Mouse (Mus musculus): ENCODE results near the gene Glrb.
A peak's percentile ranks its signal among the peaks of the same experiment; 100 is the strongest.

The Glrb gene

DNA sequence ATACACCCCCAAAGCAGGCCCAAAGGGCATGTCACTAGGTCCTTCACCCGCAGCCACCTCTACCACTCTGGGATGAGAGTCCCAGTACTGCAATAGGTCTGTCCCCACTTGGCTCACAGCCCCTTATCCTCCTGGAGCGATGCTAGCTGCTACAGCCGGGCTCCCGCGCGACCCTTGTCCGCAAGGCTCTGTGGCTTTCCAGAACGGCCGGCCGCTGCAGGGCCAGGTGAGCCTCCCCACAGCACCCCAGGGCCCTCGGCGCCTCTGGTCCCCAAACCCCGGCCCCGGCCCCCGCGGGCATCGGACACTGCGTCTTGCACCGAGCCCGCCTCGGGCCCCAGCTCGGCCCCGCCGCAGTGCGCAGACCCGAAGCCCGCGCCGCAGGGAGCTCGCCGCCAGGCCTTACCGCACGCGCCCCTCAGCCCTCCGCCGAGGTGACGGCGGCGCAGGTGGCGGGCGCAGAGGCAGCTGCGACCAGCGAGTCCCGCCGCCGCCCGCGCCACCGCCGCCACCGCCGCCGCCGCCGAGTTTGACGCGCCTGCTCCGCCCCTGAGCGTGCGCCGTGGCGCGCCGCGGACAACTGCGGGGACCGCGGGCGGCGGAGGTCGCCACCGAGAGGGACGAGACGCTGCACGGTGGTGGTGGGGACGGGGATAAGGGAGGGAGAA lies at the start of gene Glrb:
TSS of gene Glrb (minus strand) at position 550 of the 668 bp plus-strand sequence.
- DNase-seq (ENCODE audit: low spot score in 2 of 2), result peak; percentile 66 to 76

GRCm38 (mm10) chr3:80959965-80960364 lies 46.5 kb upstream of the Glrb start:
- DNase-seq (ENCODE audit: low spot score in 2 of 2), result no peak

- DNase-seq (ENCODE audit: low spot score in 2 of 2), result peak; percentile 62 to 67
Measured at GRCm38 (mm10) chr3:80958591-80958990, 45.1 kb upstream of the Glrb start.

GRCm38 (mm10) chr3:80913779-80914284 lies 372 bp upstream of the Glrb start:
- DNase-seq (ENCODE audit: low spot score in 2 of 2), result no peak

- DNase-seq (ENCODE audit: low spot score in 2 of 2), result no peak
Measured at GRCm38 (mm10) chr3:80894745-80895480, 18.5 kb downstream of the Glrb start.

GRCm38 (mm10) chr3:80894328-80894727 lies 19.1 kb downstream of the Glrb start:
- no peak for DNase-seq (ENCODE audit: low spot score in 2 of 2)

DNA sequence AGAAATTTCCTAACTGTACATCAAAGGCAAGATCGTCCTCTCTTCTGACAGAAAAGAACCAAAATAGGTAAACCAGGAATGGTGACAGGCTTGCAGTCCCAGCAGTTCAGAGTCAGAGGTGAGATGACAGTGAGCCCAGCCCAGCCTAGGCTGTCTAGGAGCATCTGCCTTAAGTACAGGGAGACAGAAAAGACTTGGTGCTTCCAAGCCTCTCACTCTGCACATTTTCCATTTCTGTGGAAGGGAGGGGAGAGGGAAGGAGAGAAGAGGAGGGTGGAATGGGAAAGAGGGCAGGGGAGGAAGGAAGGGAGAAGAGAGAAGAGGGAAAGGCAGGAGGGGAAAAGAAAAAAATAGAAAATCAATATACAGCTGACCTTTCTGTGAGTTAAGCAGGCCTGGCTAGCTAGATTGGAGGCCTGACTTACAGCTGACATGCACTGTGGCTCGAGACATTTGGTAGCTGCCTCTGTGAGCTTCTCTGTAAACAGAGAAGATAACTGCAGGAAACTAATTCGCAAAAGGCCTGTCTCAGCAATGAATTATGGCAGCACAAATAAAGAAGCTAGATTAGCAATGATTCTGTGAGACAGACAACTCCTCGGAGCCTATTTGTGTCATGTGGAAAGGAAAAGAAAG lies 20.3 kb downstream of the Glrb start:
- DNase-seq (ENCODE audit: low spot score in 2 of 2), result no peak

GRCm38 (mm10) chr3:80891087-80891486 lies 22.4 kb downstream of the Glrb start:
- DNase-seq (ENCODE audit: low spot score in 2 of 2), result no peak

- no peak for DNase-seq (ENCODE audit: low spot score in 2 of 2)
Measured at GRCm38 (mm10) chr3:80885174-80885573, 28.3 kb downstream of the Glrb start.

DNA sequence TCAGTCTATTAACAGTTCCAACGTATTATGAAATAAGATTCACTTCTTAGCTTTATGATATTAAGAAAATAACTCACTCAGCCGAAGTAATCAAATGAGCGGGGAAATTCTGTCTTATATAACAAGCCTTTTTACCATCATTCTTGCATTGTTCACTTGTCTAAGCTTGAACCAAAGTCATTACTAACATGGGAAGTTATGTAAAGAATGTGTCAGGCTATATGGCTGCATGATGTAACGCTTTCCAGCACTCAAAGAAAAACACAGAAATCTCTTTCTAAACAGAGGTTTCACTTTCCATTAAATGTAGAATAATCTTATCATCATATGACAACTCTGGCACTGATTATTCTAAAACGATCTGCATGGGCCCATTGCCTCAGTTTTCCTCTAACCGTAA lies 29.9 kb downstream of the Glrb start:
- no peak for DNase-seq (ENCODE audit: low spot score in 2 of 2)

- DNase-seq (ENCODE audit: low spot score in 2 of 2), result no peak
Measured at GRCm38 (mm10) chr3:80880660-80881293, 32.7 kb downstream of the Glrb start.

- DNase-seq (ENCODE audit: low spot score in 2 of 2), result peak; percentile 38 to 41
Measured at GRCm38 (mm10) chr3:80878571-80878970, 34.9 kb downstream of the Glrb start.

DNA sequence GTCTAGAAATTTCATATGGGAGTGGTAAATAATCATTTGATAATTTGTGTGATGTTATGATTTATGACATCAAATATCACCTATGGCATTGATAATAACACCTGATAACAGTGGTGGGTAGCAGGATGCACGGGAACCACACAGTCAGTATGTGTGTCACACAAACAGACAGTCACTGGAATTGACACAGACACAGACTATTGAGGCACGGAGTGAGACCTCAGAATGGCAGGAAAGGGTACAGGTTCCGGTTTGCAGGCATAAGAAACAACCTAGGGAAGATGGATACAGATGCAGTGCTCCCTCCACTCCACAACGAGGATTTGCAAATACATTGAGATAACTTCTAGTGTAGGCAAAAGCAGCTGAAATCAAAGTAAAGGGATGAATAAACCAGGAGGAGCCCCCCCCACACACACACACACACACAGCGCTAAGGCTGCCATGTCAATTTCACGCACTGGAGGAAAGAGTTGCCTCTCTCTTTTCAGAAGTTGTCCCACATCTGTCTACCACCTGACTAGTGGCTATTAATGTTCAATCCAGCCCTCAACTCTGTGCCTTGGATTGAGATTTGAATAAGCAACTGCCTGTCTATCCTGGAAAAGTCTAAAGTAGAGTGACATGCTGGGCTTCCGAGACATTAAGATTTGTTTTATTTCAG lies 38.6 kb downstream of the Glrb start:
- no peak for DNase-seq (ENCODE audit: low spot score in 2 of 2)

DNA sequence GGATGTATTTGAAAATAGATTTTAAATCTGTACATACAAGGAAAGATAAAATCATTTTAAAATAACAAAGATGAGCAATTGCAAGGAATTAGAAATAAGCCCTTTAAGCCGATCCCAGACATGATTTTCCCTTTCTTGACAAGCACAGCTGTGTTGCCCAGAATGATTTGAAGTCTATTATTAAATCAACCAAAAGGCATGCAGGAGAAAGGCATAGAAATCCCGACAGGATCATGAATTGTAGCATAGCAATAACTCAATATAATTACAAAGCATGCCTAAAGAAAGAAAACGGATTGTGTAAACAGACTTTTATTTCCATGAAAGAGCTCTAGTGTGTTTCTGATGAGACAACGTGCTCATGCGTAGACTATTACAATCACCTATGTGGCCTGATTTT lies 39.4 kb downstream of the Glrb start:
- DNase-seq (ENCODE audit: low spot score in 2 of 2), result no peak

GRCm38 (mm10) chr3:80871472-80872171 lies 41.8 kb downstream of the Glrb start:
- no peak for DNase-seq (ENCODE audit: low spot score in 2 of 2)

DNA sequence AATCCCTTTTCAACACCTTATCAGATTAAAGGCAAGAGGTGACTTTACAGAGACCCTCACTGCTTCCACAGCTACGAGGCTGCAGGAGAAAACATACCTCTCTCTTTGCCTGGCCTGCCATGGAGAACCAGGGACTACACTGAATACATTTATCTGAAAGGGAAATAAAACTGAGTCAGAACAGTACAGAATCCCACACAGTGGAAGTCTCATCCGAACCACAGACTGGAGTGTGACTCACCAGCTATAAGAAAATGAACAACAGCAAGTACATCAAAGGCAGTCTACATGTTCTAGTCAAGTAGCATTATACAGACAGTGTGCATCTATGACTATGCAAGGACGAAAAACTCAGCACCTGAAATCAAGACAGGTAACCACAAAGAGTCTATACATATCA lies 46.1 kb downstream of the Glrb start:
- DNase-seq (ENCODE audit: low spot score in 2 of 2), result no peak

DNA sequence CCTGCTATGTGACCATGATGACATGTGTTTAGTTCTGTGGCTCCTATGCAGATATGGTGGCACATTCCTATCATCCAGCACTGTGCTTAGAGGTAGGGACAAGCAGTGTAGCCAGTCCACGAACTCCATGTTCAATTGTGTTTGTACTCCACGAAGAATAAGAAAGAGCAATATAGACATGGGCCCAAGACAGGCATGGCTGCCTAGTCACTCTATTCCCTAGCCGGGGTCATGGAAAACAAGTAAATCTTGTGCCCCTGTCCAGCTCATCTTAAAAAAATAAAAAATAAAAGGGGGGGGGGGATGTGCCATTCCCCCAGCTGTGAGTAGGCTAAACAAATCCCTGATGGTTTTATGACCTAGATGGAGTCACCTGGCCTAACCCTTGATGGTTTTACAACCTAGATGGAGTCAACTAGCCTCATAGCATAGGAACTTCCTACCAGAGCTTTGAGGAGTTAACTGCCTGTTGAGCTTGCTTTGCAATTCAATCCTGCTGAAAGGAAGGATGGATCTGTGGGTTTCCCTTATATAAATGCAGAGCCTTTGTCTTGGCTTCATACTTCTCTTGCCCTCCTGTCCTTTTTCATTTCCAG lies 60.5 kb downstream of the Glrb start:
- no peak for DNase-seq (ENCODE audit: low spot score in 2 of 2)

- no peak for DNase-seq (ENCODE audit: low spot score in 2 of 2)
Measured at GRCm38 (mm10) chr3:80850947-80851346, 62.5 kb downstream of the Glrb start.

- no peak for DNase-seq (ENCODE audit: low spot score in 2 of 2)
Measured at GRCm38 (mm10) chr3:80845634-80846033, 67.8 kb downstream of the Glrb start.

DNA sequence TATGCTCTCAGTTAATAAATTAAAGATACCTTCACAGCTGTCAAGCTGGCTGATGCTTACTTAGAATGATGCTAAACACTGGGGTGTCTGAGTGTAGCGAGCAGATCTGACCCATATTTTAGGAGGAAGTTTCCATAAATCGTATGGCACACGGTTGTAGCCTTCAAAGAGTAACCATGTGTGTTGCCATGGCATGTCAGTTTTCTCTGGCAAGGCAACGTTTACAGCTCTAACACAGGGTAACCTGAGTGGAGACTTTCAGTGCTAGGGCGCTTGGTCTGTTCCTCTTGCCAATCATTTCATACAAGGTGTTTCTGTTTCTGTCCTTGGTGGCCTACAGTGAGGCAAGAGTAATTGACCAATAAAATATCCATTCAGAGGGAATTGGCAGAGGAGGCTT lies 73.6 kb downstream of the Glrb start:
- no peak for DNase-seq (ENCODE audit: low spot score in 2 of 2)

DNA sequence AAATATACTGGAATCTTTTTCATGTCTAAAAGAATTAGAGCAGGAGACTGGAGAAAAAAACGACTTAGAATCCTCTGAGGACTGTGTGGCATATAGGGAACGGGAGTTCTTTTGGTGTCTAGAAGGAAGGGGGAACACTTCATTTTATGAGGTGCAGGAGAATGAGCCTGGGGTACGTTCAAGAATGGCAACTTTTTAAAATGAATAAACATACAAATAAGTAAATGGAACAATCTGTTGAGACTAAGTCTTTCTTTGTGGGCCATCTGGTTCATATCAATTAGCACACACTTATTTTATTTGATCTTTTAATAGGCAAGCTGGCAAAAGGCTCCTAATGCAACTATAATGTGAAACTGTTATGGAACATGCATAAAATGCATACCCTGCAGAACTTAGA lies 75.9 kb downstream of the Glrb start:
- no peak for DNase-seq (ENCODE audit: low spot score in 2 of 2)
